Mouse (Mus musculus) hindbrain, postnatal 0 days (tissue): Measurements from ENCODE around the gene Podxl2. TPM values are rescaled to one million over a fixed set of nuclear protein-coding genes. Genes with fewer than 3 reads are reported as not detected.

Source experiments
- ATAC-seq: fragments of 200-750 bp; cut with Nextera tagmentation; 2 replicates; pipeline ENCODE4 v1.8.0; 2017; ENCODE audit warnings: mild to moderate bottlenecking, moderate TSS enrichment, moderate library complexity
- DNase-seq: peaks from one replicate; pipeline ENCODE4 v3.0.0-alpha.2; 2015; ENCODE audit warnings: low spot score
- H3K27ac ChIP-seq: fragments of 300-500 bp; sonication (generic); 2 replicates; pipeline ENCODE4 v1.5.1; 2014; ENCODE audit warnings: mild to moderate bottlenecking
- H3K27me3 ChIP-seq: fragments of 300-500 bp; sonication (generic); 2 replicates; pipeline ENCODE4 v1.6.1; 2014; ENCODE audit warnings: low read length, mixed read lengths; ENCODE audit not compliant: insufficient read depth
- H3K36me3 ChIP-seq: fragments of 300-500 bp; sonication (generic); 2 replicates; pipeline ENCODE4 v1.6.1; 2014; ENCODE audit warnings: low read length, mixed read lengths; ENCODE audit not compliant: insufficient read depth
- H3K4me1 ChIP-seq: fragments of 300-500 bp; sonication (generic); 2 replicates; pipeline ENCODE4 v1.6.1; 2014; ENCODE audit warnings: antibody characterized with exemption, low read length, mixed read lengths; ENCODE audit not compliant: insufficient read depth
- H3K4me2 ChIP-seq: fragments of 300-500 bp; sonication (generic); 2 replicates; pipeline ENCODE4 v1.6.1; 2014; ENCODE audit warnings: low read depth, mild to moderate bottlenecking, low read length, moderate library complexity, mixed read lengths
- H3K4me3 ChIP-seq: fragments of 300-500 bp; sonication (generic); 2 replicates; pipeline ENCODE4 v1.5.1; 2014; ENCODE audit warnings: low read length
- H3K9ac ChIP-seq: fragments of 300-500 bp; sonication (generic); replicated peaks from 2 replicates; pipeline ENCODE4 v1.6.1; 2014; ENCODE audit warnings: mild to moderate bottlenecking, low read length, moderate library complexity, mixed read lengths
- H3K9me3 ChIP-seq: fragments of 300-500 bp; sonication (generic); 2 replicates; pipeline ENCODE4 v1.6.1; 2016; ENCODE audit warnings: low read length, mixed read lengths
- CTCF ChIP-seq: IDR thresholded peaks from 2 replicates; pipeline ENCODE4 v1.5.1; 2016; ENCODE audit warnings: antibody characterized with exemption, control low read depth, low read depth
- WGBS: fragments of 180-500 bp; shearing (Covaris S2); extraction: QIAGEN DNeasy Blood & Tissue Kit; methylation state at CpG from one replicate; pipeline ENCODE4 v1.1.7; 2014; 5-methylcytosine and 5-hydroxymethylcytosine counted together
- polyA plus RNA-seq: library from polyadenylated mRNA; unstranded; fragments of >200 nt; fragmentation: Nextera tagmentation; extraction: Ambion mirVana; gene quantifications from 2 replicates; pipeline ENCODE4 v1.2.1, GENCODE M21; 2015
- total RNA-seq: library from RNA; depleted of rRNA; stranded (reverse); fragments of >200 nt; gene quantifications from 2 replicates; pipeline ENCODE4 v1.2.3, GENCODE M21; 2014; rRNA removed

The Podxl2 gene
- total and polyA plus RNA-seq, 2 experiments from 2014 or later: 695 to 1,247 TPM

DNA sequence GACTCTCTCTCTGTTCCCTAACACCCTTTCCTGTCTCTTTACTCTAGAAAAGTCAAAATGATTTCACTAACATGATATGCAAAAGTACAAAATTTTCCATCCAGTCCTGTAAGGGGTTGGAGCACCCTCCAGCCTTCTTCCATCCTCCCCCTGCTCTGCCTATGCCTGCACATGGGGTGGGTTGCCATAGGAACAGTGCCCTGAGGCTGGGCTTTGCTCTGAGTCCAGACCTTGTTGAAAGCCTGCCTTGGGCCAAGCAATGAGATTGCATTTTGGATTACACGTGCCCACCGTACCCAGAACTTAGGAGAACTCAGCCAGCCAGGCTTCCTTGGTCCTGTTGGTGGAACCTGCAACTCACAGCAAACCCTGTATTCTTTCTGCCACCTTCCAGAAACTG, 81.6 kb downstream of the Podxl2 start:
- Histone ChIP-seq H3K4me2 (no peak overlapping the region), H3K4me3 (no peak overlapping the region), H3K9me3 (no peaks in the 10 kb centered on the region), H3K27ac (peak overlapping the region; percentile 29; the same call in 1 of the 2 replicates), H3K9ac (no peak overlapping the region), H3K4me1 (peaks cover 23% of the 10 kb centered on the region), H3K36me3 (no peaks in the 10 kb centered on the region), H3K27me3 (no peaks in the 10 kb centered on the region)
- peak; percentile 75 for DNase-seq
- WGBS: 26% methylated on average over 2 of the region's 2 CpGs
- TF ChIP-seq CTCF: no peak
- peak; percentile 77 for ATAC-seq

Other genes starting within 250 kb of the Podxl2 start
- gene Kbtbd12, start 237.1 kb downstream of the Podxl2 start, total RNA-seq: 0.68 TPM in 1 of 2 replicates, not detected in the other
- gene Kbtbd12, start 237.1 kb downstream of the Podxl2 start, polyA plus RNA-seq: 0.34 and 0.45 TPM in 2 replicates
- gene Mgll, start 150.6 kb downstream of the Podxl2 start, total RNA-seq: 105 and 126 TPM in 2 replicates
- gene Mgll, start 150.6 kb downstream of the Podxl2 start, polyA plus RNA-seq: 148 and 158 TPM in 2 replicates
- gene Abtb1, start 33.1 kb downstream of the Podxl2 start, total RNA-seq: 62.6 and 78.9 TPM in 2 replicates
- gene Abtb1, start 33.1 kb downstream of the Podxl2 start, polyA plus RNA-seq: 31.5 and 34.8 TPM in 2 replicates
- 35.3 and 37.0 TPM in 2 replicates for gene Mcm2, start 23.7 kb upstream of the Podxl2 start, total RNA-seq
- gene Mcm2, start 23.7 kb upstream of the Podxl2 start, polyA plus RNA-seq: 21.7 and 23.3 TPM in 2 replicates
- gene Tpra1, start 27.2 kb upstream of the Podxl2 start, total RNA-seq: 55.2 and 88.4 TPM in 2 replicates
- gene Tpra1, start 27.2 kb upstream of the Podxl2 start, polyA plus RNA-seq: 49.4 and 56.0 TPM in 2 replicates